Mouse (Mus musculus) cerebellum, adult 2 months (tissue): ENCODE results near the gene Nox1.

Experiments
- CTCF ChIP-seq: fragments of 200-500 bp; IDR thresholded peaks from 2 replicates; pipeline ENCODE4 v1.5.1; 2011; ENCODE audit warnings: low read depth, mild to moderate bottlenecking, control low read depth, low read length, moderate library complexity, borderline replicate concordance; ENCODE audit not compliant: insufficient read depth
- POLR2A ChIP-seq: fragments of 200-500 bp; IDR thresholded peaks from 2 replicates; pipeline ENCODE4 v1.6.1; 2011; ENCODE audit warnings: low read length, control low read depth, borderline replicate concordance; ENCODE audit not compliant: insufficient read depth

- TF ChIP-seq POLR2A (no peak), CTCF (no peak)
These were observed 51.2 kb downstream of the Nox1 start for GRCm38 (mm10) chrX:134170584-134170983.
